Mouse (Mus musculus): ENCODE measurements at regions not wholly inside any gene's neighbourhood (a gene's known extent, or its start where the extent isn't known, plus 50 kb on each side); places are given as distances from the start of the nearest gene placed in this dataset.

- TF ChIP-seq CTCF (IDR thresholded peaks at IDR 0.05; ENCODE audit: low read depth, low read length) (no peak), POLR2A (IDR thresholded peaks at IDR 0.05; ENCODE audit: extremely low read depth, insufficient read depth, low read length) (no peak)
Observed at GRCm38 (mm10) chr11:63326864-63327263, 198.1 kb downstream of the Pmp22 start.
